Mouse (Mus musculus): ENCODE measurements around the gene Tbc1d17. TPM values are rescaled to one million over a fixed set of nuclear protein-coding genes. Genes with fewer than 3 reads are reported as not detected.
"Not testable (repeated sequence)": the region's sequence is repeated elsewhere in the genome, so short reads cannot be mapped to it uniquely, and the experiment has no call there.

The Tbc1d17 gene
- polyA plus RNA-seq, 1 experiment from 2014 or later, result 77.8 TPM

DNA sequence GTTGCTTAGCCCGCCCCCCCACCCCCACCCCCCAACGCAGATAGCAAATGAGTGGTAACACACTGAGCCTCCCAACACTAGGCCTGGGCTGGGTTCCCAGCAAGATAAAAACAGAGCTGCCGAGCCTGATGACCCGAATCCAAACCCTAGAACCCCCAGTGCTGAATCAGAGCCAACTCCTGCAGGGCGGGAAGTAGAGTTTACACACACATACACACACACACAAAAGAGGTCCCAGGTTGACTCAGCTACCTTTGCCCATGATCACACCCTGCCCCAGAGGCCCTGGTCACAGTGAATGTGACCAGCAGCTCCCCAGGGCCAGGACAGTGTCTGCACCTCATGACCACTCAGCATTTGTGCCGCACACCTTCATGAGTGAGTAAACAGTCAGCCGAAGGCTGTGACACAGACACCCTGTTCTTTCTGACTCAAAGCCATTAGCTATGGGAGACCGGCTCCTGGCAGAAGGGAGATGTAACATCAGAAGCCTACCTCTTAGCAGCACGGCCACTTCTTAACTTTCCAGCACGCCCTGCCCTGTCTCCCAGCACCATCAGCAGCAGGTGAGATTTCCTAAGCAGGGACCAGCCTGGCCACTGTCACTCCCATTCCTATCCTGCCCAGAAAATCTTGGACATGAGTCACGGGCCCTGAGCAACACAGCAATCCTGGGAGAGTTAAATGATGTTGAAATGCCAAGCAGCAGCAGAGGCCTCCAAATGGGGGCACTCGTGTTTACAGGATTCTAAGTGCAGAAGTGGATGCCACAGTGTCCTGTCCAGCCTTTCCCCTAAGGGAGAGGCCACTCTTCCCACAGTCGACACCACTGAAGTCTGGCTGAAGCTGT is 39.6 kb upstream of the Tbc1d17 start:
- Histone ChIP-seq H3K4me3 (0 out of 2 replicates have a peak overlapping the region, but pooled peaks have one; percentile 9), H3K36me3 (peaks cover 76% of the 10 kb centered on the region), H3K27ac (replicated peaks) (no peak overlapping the region; the same call in 1 of the 2 replicates), H3K9me3 (replicated peaks) (no peaks in the 10 kb centered on the region), H3K4me1 (peaks cover 59% of the 10 kb centered on the region), H3K27me3 (ENCODE audit: low read depth, poor library complexity, severe bottlenecking) (no peaks in the 10 kb centered on the region)
- no peak for DNase-seq (ENCODE audit: low spot score)
- 96% methylated on average over 13 of the region's 13 CpGs for WGBS

GRCm38 (mm10) chr7:44886964-44887363 is 38.1 kb upstream of the Tbc1d17 start:
- Histone ChIP-seq H3K36me3 (peaks cover 91% of the 10 kb centered on the region), H3K9me3 (replicated peaks) (no peaks in the 10 kb centered on the region), H3K27ac (replicated peaks) (no peak overlapping the region), H3K4me1 (peaks cover 53% of the 10 kb centered on the region), H3K4me3 (no peak overlapping the region), H3K27me3 (ENCODE audit: low read depth, poor library complexity, severe bottlenecking) (no peaks in the 10 kb centered on the region)
- DNase-seq (ENCODE audit: low spot score), result no peak
- 91% methylated on average over 7 of the region's 7 CpGs for WGBS

DNA sequence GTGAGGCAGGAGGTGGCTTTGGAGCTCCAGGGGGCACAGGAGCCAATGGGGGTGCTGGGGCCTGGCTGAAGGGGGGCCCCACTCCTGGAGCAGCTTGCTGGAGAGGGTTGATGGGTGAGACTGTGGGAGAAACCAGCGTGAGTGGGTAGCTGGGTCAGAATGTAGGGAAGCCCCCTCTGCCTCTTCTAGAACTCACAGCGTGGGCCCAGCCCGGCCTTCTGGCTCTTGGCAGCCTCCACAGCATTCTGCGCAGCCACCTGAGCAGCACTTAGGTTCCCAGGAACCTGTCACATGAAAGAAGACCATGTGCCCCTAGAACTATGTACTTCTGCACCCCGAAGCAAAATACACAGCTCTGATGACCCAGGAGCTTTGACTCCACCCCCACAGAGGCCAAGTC is 35.8 kb upstream of the Tbc1d17 start:
- H3K4me1 ChIP-seq, result peaks cover 34% of the 10 kb centered on the region
- H3K27ac ChIP-seq (replicated peaks), result no peak overlapping the region
- whole genome bisulfite sequencing, result 98% methylated on average over 5 of the region's 5 CpGs
- no peaks in the 10 kb centered on the region for H3K9me3 ChIP-seq (replicated peaks)
- DNase-seq (ENCODE audit: low spot score), result no peak
- no peaks in the 10 kb centered on the region for H3K27me3 ChIP-seq (ENCODE audit: low read depth, poor library complexity, severe bottlenecking)
- H3K36me3 ChIP-seq, result peaks cover 100% of the 10 kb centered on the region
- no peak overlapping the region for H3K4me3 ChIP-seq

DNA sequence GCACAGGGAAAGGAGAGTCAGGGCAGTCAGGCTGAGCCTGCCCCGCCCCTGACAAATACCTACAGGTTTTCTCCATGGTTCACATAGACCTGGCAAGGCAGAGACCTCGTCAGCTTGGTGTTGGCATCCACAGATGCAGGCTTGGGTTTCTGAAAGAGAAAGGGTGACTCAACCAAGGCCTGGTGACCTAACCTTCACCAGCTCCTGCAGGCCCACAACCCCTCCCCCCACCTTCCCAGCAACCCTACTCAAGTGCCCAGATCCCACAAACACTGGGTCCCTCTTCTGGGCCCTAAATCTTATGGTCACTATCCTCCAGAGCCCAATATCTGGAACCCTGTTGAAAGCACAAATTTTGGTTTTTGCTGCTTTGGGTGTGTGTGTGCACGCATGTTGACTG is 34.2 kb upstream of the Tbc1d17 start:
- WGBS, result 93% methylated on average over 3 of the region's 3 CpGs
- no peak overlapping the region for H3K27ac ChIP-seq (replicated peaks)
- peaks cover 100% of the 10 kb centered on the region for H3K36me3 ChIP-seq

DNA sequence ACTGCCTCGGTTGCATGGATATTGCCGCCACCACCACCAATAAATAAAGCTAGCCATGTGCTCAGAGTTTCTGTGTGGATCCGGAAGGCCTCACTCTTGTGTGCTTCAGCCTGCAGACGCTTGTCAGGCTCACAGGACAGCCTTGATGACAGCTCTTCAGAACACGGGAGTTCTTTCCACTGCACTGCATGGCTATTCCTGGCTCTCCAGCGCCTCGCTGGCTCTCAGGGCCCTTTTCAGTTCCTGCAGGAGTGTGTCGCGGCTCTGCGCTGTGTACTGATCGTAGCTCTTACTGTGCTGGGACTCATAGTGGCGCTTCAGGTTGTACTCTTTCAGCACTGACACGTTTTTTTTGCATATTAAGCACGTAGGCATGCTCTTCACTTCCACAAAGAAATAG is 29.0 kb upstream of the Tbc1d17 start:
- peaks cover 75% of the 10 kb centered on the region for H3K36me3 ChIP-seq
- WGBS, result 92% methylated on average over 14 of the region's 14 CpGs
- H3K4me3 ChIP-seq, result peak overlapping the region; percentile 20; the same call in 1 of the 2 replicates
- H3K9me3 ChIP-seq (replicated peaks), result no peaks in the 10 kb centered on the region
- no peak for DNase-seq (ENCODE audit: low spot score)
- no peak overlapping the region for H3K27ac ChIP-seq (replicated peaks)
- peaks cover 5% of the 10 kb centered on the region; the same call in 1 of the 2 replicates for H3K4me1 ChIP-seq
- no peaks in the 10 kb centered on the region for H3K27me3 ChIP-seq (ENCODE audit: low read depth, poor library complexity, severe bottlenecking)

More for the DNA sequence above, 34.2 kb upstream of the Tbc1d17 start:
- Histone ChIP-seq H3K9me3 (replicated peaks) (no peaks in the 10 kb centered on the region), H3K4me1 (peaks cover 19% of the 10 kb centered on the region), H3K27me3 (ENCODE audit: low read depth, poor library complexity, severe bottlenecking) (no peaks in the 10 kb centered on the region), H3K4me3 (no peak overlapping the region)
- no peak for DNase-seq (ENCODE audit: low spot score)

DNA sequence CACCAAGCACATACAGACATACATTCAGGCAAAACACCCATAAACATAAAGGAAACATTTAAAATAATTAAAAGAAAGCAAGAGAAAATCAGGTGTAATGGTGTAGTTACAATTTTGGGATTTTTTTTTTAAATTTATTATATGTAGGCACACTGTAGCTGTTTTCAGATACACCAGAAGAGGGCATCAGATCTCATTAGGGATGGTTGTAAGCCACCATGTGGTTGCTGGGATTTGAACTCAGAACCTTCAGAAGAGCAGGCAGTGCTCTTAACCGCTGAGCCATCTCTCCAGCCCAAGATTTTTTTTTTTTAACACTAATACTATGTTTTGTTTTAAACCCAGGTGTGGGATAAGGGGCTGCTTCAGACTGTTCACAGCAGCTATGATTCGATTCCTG is 22.9 kb upstream of the Tbc1d17 start:
- DNase-seq (ENCODE audit: low spot score); H3K27me3 ChIP-seq (ENCODE audit: low read depth, poor library complexity, severe bottlenecking); H3K27ac ChIP-seq (replicated peaks); H3K4me3 ChIP-seq; H3K9me3 ChIP-seq (replicated peaks): not testable (repeated sequence)
- Histone ChIP-seq H3K36me3 (peaks cover 30% of the 10 kb centered on the region), H3K4me1 (peaks cover 44% of the 10 kb centered on the region)
- 93% methylated on average over 2 of the region's 2 CpGs for WGBS

GRCm38 (mm10) chr7:44871181-44871580 is 22.3 kb upstream of the Tbc1d17 start:
- Histone ChIP-seq H3K4me3 (peak overlapping the region; percentile 16; the same call in 1 of the 2 replicates), H3K27ac (replicated peaks) (no peak overlapping the region), H3K36me3 (peaks cover 30% of the 10 kb centered on the region), H3K4me1 (peaks cover 50% of the 10 kb centered on the region), H3K27me3 (ENCODE audit: low read depth, poor library complexity, severe bottlenecking) (no peaks in the 10 kb centered on the region), H3K9me3 (replicated peaks) (no peaks in the 10 kb centered on the region)
- DNase-seq (ENCODE audit: low spot score), result no peak
- WGBS, result 60% methylated on average over 1 of the region's 1 CpGs

DNA sequence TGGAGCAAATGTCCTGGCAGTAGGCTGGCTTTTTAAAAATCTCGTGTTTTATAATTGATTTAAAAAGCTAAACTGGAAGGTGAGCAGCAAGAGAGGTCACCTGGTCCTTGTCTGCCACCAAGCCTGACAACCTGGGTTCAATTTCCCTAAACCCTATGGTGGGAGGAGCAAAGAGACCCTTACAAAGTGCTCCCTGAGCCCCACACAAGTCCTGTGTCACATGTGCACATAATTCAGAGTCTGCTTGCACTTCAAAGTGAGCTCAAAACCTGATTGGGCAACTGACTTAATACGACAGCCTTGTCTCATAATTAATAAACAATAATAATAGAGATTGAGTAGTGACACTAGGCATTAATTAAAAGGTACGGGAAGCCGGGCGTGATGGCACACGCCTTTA is 21.7 kb upstream of the Tbc1d17 start:
- H3K27ac ChIP-seq (replicated peaks), result peak overlapping the region; percentile 99
- peaks cover 56% of the 10 kb centered on the region for H3K4me1 ChIP-seq
- peaks cover 30% of the 10 kb centered on the region for H3K36me3 ChIP-seq
- H3K4me3 ChIP-seq, result peak overlapping the region; percentile 98
- WGBS, result 84% methylated on average over 6 of the region's 6 CpGs
- H3K27me3 ChIP-seq (ENCODE audit: low read depth, poor library complexity, severe bottlenecking), result no peaks in the 10 kb centered on the region
- no peak for DNase-seq (ENCODE audit: low spot score)
- no peaks in the 10 kb centered on the region for H3K9me3 ChIP-seq (replicated peaks)

DNA sequence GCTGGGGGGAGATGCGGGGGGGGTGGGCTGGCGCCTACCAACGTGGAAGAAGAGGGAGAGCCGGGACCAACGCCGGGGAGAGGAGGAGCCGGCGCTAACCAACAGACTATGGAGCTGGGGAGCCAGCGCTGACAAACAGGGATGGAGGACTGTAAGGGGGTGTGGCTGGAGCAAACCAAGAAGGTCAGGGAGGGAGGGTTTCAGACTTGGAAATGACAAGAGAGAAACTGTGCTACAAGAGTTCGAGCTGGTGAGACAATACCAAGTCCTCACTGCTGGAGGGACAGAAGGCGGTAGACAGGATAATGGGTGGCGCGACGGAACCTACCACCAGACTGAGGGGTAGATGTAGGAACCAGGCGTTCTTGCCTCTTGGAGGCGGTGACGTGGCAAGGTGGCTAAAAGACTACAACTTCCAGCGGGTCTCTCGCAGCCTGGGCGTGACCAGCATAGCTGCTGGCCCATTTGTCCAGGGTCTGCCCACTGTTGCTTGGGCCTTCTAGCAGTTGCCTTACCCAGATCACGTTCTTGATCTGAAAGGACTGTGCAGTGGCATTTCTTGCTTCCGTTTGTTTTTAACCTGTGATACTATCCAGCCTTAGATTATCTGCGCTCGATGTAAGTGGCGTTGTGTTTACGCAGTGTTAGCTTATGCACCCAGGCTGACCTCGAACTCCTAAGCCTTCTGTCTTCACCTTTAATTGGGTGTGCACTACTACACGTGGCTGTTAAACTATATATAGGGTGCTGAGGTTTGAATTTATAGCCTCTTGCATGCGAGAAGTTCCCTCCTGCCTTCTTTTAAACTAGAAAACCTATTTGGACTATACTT is 21.0 kb upstream of the Tbc1d17 start, which contains the start of gene Ptov1:
Gene Ptov1, minus strand, starts transcription at position 92 of the 832 bp plus-strand sequence.
- Histone ChIP-seq H3K4me1 (peaks cover 62% of the 10 kb centered on the region), H3K36me3 (peaks cover 34% of the 10 kb centered on the region), H3K9me3 (replicated peaks) (no peaks in the 10 kb centered on the region), H3K27me3 (ENCODE audit: low read depth, poor library complexity, severe bottlenecking) (no peaks in the 10 kb centered on the region), H3K27ac (replicated peaks) (peak within 1 kb of the TSS; percentile 99), H3K4me3 (peak within 1 kb of the TSS; percentile 98)
- DNase-seq (ENCODE audit: low spot score), result peak; percentile 95
- 13% methylated on average over 29 of the region's 29 CpGs for WGBS

- under 1% methylated on average over 105 of the region's 108 CpGs for WGBS
- H3K4me1 ChIP-seq, result peaks cover 62% of the 10 kb centered on the region
Measured at GRCm38 (mm10) chr7:44868919-44869696, 20.2 kb upstream of the Tbc1d17 start.

DNA sequence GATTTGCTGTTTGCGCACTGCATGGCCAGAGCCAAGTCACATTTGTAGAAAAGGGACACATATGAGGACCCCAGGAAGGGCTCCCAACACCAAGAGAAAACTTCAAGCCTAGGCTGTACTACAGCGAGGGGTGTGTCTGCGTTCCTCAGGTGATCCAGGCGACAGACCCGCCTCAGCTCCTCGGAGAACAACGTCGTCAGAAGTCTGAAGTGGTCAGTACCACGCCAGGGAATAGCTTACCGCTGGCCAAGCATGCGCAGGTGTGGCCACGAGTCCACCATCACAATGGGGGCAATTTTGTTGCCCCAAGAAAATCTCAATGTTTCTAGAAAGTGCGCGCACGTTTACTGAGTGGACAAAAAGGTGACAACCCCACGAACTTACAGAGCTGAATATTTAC is 19.6 kb upstream of the Tbc1d17 start:
- peak overlapping the region; percentile 98 for H3K4me3 ChIP-seq
- no peaks in the 10 kb centered on the region for H3K9me3 ChIP-seq (replicated peaks)
- DNase-seq (ENCODE audit: low spot score), result no peak
- WGBS, result 7% methylated on average over 16 of the region's 16 CpGs
- H3K36me3 ChIP-seq, result peaks cover 48% of the 10 kb centered on the region
- peaks cover 62% of the 10 kb centered on the region for H3K4me1 ChIP-seq
- no peaks in the 10 kb centered on the region for H3K27me3 ChIP-seq (ENCODE audit: low read depth, poor library complexity, severe bottlenecking)
- peak overlapping the region; percentile 99 for H3K27ac ChIP-seq (replicated peaks)

More at GRCm38 (mm10) chr7:44868919-44869696, 20.2 kb upstream of the Tbc1d17 start:
- Histone ChIP-seq H3K4me3 (peak overlapping the region; percentile 98), H3K9me3 (replicated peaks) (no peaks in the 10 kb centered on the region), H3K27ac (replicated peaks) (peak overlapping the region; percentile 99), H3K36me3 (peaks cover 42% of the 10 kb centered on the region), H3K27me3 (ENCODE audit: low read depth, poor library complexity, severe bottlenecking) (no peaks in the 10 kb centered on the region)
- peak; percentile 79 for DNase-seq (ENCODE audit: low spot score)

DNA sequence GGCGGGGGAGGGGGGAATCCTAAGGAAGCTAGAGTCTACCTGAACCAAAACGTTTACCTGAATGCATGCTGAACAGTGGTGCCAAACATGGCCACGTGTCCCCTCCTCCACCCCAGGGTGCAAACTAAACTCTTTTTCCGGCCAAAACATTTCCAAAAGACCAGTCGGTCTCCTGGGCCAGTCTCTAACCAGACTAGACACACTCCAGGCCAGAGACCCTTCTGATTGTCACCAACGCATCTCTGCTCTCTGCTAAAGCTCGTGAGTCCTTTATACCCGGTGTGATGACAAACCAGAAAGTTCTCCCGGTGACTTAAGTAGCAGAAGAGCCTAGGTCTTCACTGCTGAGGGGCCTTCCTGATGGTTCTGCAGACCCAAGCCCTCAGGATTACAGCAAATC is 18.9 kb upstream of the Tbc1d17 start:
- Histone ChIP-seq H3K4me3 (peak overlapping the region; percentile 98), H3K4me1 (peaks cover 57% of the 10 kb centered on the region), H3K36me3 (peaks cover 55% of the 10 kb centered on the region), H3K9me3 (replicated peaks) (no peaks in the 10 kb centered on the region), H3K27ac (replicated peaks) (peak overlapping the region; percentile 99), H3K27me3 (ENCODE audit: low read depth, poor library complexity, severe bottlenecking) (no peaks in the 10 kb centered on the region)
- 57% methylated on average over 9 of the region's 9 CpGs for WGBS
- no peak for DNase-seq (ENCODE audit: low spot score)
